Mouse (Mus musculus) urinary bladder, postnatal 10 days (tissue): ENCODE results near the gene Isy1.

ENCODE experiments used
- DNase-seq: peaks from one replicate; pipeline ENCODE4 v3.0.0; 2022; ENCODE audit warnings: low spot score

The Isy1 gene

GRCm38 (mm10) chr6:87849780-87850154 is 11.2 kb upstream of the Isy1 start:
- DNase-seq: no peak

- no peak for DNase-seq
Observed at GRCm38 (mm10) chr6:87846813-87847212, 8.2 kb upstream of the Isy1 start.

- no peak for DNase-seq
Observed at GRCm38 (mm10) chr6:87845031-87845695, 6.6 kb upstream of the Isy1 start.

- no peak for DNase-seq
Observed at GRCm38 (mm10) chr6:87842254-87842653, 3.7 kb upstream of the Isy1 start.

- no peak for DNase-seq
Observed at GRCm38 (mm10) chr6:87841635-87842034, 3.0 kb upstream of the Isy1 start.

GRCm38 (mm10) chr6:87839797-87840341 is 1.3 kb upstream of the Isy1 start:
- DNase-seq: no peak

- DNase-seq: no peak
Observed at GRCm38 (mm10) chr6:87835695-87836094, 2.9 kb downstream of the Isy1 start, which contains the start of gene Gm45140. Gene Gm45140 (minus strand): TSS chr6:87835795.

- DNase-seq: no peak
Observed at GRCm38 (mm10) chr6:87820366-87820765, 18.2 kb downstream of the Isy1 start.

GRCm38 (mm10) chr6:87814486-87814885 is 24.1 kb downstream of the Isy1 start:
- no peak for DNase-seq

GRCm38 (mm10) chr6:87812656-87813055 is 25.9 kb downstream of the Isy1 start:
- no peak for DNase-seq

GRCm38 (mm10) chr6:87811675-87812338 is 26.8 kb downstream of the Isy1 start, which contains the start of gene Rab43:
Gene Rab43 (minus strand): TSS chr6:87812164.
- peak; percentile 70 for DNase-seq

- DNase-seq: no peak
Observed at GRCm38 (mm10) chr6:87810713-87811669, 27.6 kb downstream of the Isy1 start.

GRCm38 (mm10) chr6:87810311-87810710 is 28.3 kb downstream of the Isy1 start:
- DNase-seq: no peak

GRCm38 (mm10) chr6:87809651-87810161 is 28.9 kb downstream of the Isy1 start:
- no peak for DNase-seq

GRCm38 (mm10) chr6:87809144-87809543 is 29.5 kb downstream of the Isy1 start:
- DNase-seq: no peak

- no peak for DNase-seq
Observed at GRCm38 (mm10) chr6:87808521-87808920, 30.1 kb downstream of the Isy1 start.

- no peak for DNase-seq
Observed at GRCm38 (mm10) chr6:87807735-87808440, 30.7 kb downstream of the Isy1 start.

GRCm38 (mm10) chr6:87806857-87807256 is 31.7 kb downstream of the Isy1 start:
- no peak for DNase-seq

- DNase-seq: no peak
Observed at GRCm38 (mm10) chr6:87806028-87806427, 32.6 kb downstream of the Isy1 start.

- DNase-seq: no peak
Observed at GRCm38 (mm10) chr6:87805448-87805847, 33.1 kb downstream of the Isy1 start.

- no peak for DNase-seq
Observed at GRCm38 (mm10) chr6:87804886-87805285, 33.7 kb downstream of the Isy1 start.
